Mouse (Mus musculus): ENCODE data around the gene Vwa1. TPM values are rescaled to one million over a fixed set of nuclear protein-coding genes. Genes with fewer than 3 reads are reported as not detected.

Vwa1 gene
- polyA plus RNA-seq, 1 experiment from 2014 or later = 33.7 TPM

DNA sequence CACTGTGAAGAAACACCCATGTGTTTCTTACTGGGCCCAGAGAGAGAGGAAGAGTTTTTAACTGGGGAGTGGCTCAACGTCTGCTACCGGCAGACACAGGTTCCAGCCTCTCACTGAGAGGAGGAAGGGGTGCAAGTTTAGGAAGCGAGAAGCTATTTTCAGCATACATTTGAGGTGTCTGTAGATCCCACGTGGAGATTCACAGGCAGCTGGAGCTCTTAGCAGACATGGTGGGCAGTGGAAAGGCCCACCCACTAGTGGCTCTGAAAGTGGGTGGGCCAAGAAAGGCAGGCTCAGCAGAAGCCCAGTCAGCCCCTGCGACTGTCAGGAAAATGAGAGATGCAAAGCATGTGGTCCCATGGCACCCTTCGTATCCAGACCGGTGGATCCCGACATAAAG is 36.2 kb downstream of the Vwa1 start:
- Histone ChIP-seq H3K36me3 (peaks cover 38% of the 10 kb centered on the region), H3K4me1 (replicated peaks) (peaks cover 48% of the 10 kb centered on the region), H3K27ac (replicated peaks) (no peak overlapping the region), H3K9ac (no peak overlapping the region), H3K4me2 (no peak overlapping the region), H3K9me3 (no peaks in the 10 kb centered on the region), H3K27me3 (no peaks in the 10 kb centered on the region), H3K4me3 (no peak overlapping the region)
- WGBS = 68% methylated on average over 8 of the region's 8 CpGs
- no peak for ATAC-seq (ENCODE audit: low FRiP score, low read depth)

DNA sequence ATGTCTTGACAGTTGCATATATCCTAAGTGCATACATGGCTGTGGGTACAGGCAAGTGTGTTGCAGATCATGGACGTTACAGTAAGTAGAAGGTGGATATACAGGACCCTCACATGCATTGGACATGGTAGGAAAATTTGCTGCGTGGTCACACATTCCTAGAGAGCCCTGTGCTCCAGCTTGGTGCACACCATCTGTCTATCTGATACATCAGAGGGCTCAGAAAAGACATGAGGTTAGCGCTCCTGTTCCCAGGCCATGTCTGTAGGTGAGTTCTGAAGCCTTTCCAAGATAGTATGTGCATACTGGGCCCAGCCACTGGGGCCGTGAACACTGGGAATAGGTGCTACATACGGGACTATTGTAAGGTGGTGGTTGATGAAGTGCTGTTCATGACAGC is 38.1 kb downstream of the Vwa1 start:
- Histone ChIP-seq H3K9me3 (no peaks in the 10 kb centered on the region), H3K4me3 (peak overlapping the region; percentile 93; the same call in 1 of the 2 replicates), H3K4me2 (peak overlapping the region; percentile 95), H3K4me1 (replicated peaks) (peaks cover 52% of the 10 kb centered on the region), H3K27ac (replicated peaks) (no peak overlapping the region), H3K27me3 (no peaks in the 10 kb centered on the region), H3K9ac (no peak overlapping the region), H3K36me3 (peaks cover 25% of the 10 kb centered on the region)
- ATAC-seq (ENCODE audit: low FRiP score, low read depth) = no peak
- WGBS = 92% methylated on average over 5 of the region's 5 CpGs

GRCm38 (mm10) chr4:155735788-155736187 is 38.7 kb downstream of the Vwa1 start:
- 58% methylated on average over 5 of the region's 5 CpGs for WGBS

DNA sequence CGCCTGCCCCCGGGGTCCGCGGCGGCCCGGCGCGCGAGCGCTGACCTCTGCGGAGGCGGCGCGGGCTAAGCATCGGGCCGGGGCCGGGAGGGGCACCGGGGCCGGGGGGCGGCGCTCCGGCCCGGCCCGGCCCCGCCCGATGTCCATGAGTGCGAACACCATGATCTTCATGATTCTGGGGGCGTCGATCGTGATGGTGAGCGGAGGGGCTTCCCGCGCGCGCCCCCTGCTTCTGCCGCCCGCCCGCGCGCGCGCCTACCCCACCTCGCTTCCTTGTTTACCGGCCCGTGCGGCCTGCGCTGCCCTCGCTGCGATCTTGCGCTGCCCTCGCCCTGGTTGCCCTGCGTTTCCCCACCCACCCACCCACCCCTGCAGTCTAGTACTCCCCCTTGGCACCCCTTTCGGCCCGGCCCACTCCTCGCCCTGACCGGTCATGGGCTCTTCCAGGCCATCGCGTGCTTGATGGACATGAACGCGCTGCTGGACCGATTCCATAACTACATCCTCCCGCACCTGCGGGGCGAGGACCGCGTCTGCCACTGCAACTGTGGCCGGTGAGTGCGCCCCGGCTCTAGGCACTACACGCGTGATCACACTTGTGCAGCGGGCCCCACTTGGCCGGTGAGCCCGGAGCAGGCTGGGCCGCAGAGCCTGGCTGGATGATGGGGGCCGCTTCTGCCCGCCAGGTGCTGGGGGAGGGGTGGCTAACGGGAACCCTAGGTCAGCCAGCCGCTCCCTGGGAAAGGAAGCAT is 39.4 kb downstream of the Vwa1 start:
- peaks cover 25% of the 10 kb centered on the region for H3K36me3 ChIP-seq
- ATAC-seq (ENCODE audit: low FRiP score, low read depth) = peak; percentile 72
- 1% methylated on average over 53 of the region's 79 CpGs for WGBS

More at GRCm38 (mm10) chr4:155735788-155736187, 38.7 kb downstream of the Vwa1 start:
- ATAC-seq (ENCODE audit: low FRiP score, low read depth) = peak; percentile 1; the same call in 1 of the 2 replicates
- peak overlapping the region; percentile 98 for H3K27ac ChIP-seq (replicated peaks)
- H3K27me3 ChIP-seq = no peaks in the 10 kb centered on the region
- peak overlapping the region; percentile 93 for H3K4me3 ChIP-seq
- H3K9ac ChIP-seq = peak overlapping the region; percentile 92
- H3K4me2 ChIP-seq = peak overlapping the region; percentile 95
- H3K36me3 ChIP-seq = peaks cover 28% of the 10 kb centered on the region
- H3K4me1 ChIP-seq (replicated peaks) = peaks cover 52% of the 10 kb centered on the region
- no peaks in the 10 kb centered on the region for H3K9me3 ChIP-seq

DNA sequence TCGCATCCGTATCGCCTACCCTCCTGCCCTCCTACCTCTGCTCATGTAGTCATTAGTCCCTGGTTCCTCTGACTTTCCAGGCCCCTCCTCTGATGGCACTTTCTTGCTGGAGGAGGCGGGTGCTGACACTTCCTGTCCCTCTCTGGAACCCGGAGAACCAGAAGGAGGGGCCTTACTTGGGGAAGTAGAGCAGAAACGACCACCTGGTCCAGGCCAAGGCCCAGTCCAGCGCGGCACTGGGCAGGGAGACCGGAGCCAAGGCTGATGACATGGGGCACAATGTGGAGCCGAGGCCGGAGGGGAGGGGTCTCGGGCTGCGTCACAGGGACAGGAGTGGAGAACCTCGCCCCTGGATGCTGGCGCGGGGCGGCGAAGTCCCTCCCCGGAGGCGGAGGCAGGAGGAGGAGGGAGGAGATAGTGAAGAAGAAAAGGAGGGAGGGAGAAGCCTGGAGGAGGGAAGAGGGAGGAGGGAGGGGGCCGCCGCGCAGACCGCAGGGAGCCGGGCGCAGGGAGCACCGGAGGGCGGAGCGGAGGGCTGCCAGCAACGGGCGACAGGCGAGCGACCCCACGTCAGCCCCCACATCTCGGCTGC is 40.1 kb downstream of the Vwa1 start, which contains the start of gene Tmem240:
Gene Tmem240 (plus strand): TSS at position 451 of the 592 bp plus-strand sequence.
- Histone ChIP-seq H3K36me3 (peaks cover 24% of the 10 kb centered on the region), H3K4me3 (peak within 1 kb of the TSS; percentile 93)
- under 1% methylated on average over 29 of the region's 35 CpGs for WGBS

More for the DNA sequence above, 39.4 kb downstream of the Vwa1 start:
- Histone ChIP-seq H3K4me3 (peak overlapping the region; percentile 93), H3K9me3 (no peaks in the 10 kb centered on the region), H3K27me3 (no peaks in the 10 kb centered on the region), H3K27ac (replicated peaks) (peak overlapping the region; percentile 98), H3K4me2 (peak overlapping the region; percentile 95), H3K4me1 (replicated peaks) (peaks cover 50% of the 10 kb centered on the region), H3K9ac (peak overlapping the region; percentile 92)

GRCm38 (mm10) chr4:155733267-155733666 is 41.2 kb downstream of the Vwa1 start:
- WGBS = 85% methylated on average over 10 of the region's 10 CpGs
- Histone ChIP-seq H3K4me2 (peak overlapping the region; percentile 95; the same call in 1 of the 2 replicates), H3K27me3 (no peaks in the 10 kb centered on the region), H3K36me3 (peaks cover 23% of the 10 kb centered on the region), H3K27ac (replicated peaks) (no peak overlapping the region; the same call in 1 of the 2 replicates), H3K4me3 (peak overlapping the region; percentile 93), H3K4me1 (replicated peaks) (peaks cover 41% of the 10 kb centered on the region), H3K9me3 (no peaks in the 10 kb centered on the region), H3K9ac (peak overlapping the region; percentile 92; the same call in 1 of the 2 replicates)
- no peak for ATAC-seq (ENCODE audit: low FRiP score, low read depth)

More for the DNA sequence above, 40.1 kb downstream of the Vwa1 start, which contains the start of gene Tmem240:
- Histone ChIP-seq H3K9me3 (no peaks in the 10 kb centered on the region), H3K4me2 (peak within 1 kb of the TSS; percentile 95), H3K27me3 (no peaks in the 10 kb centered on the region), H3K4me1 (replicated peaks) (peaks cover 44% of the 10 kb centered on the region), H3K9ac (peak within 1 kb of the TSS; percentile 92), H3K27ac (replicated peaks) (peak within 1 kb of the TSS; percentile 98)
- ATAC-seq (ENCODE audit: low FRiP score, low read depth) = peak; percentile 92

- ATAC-seq (ENCODE audit: low FRiP score, low read depth) = no peak
Observed at GRCm38 (mm10) chr4:155727993-155728392, 46.5 kb downstream of the Vwa1 start.

GRCm38 (mm10) chr4:155721668-155722083 is 52.8 kb downstream of the Vwa1 start:
- H3K27me3 ChIP-seq = no peaks in the 10 kb centered on the region
- H3K4me2 ChIP-seq = no peak overlapping the region
- no peaks in the 10 kb centered on the region for H3K4me1 ChIP-seq (replicated peaks)
- no peak overlapping the region for H3K9ac ChIP-seq
- ATAC-seq (ENCODE audit: low FRiP score, low read depth) = no peak
- no peak overlapping the region for H3K4me3 ChIP-seq
- H3K9me3 ChIP-seq = no peaks in the 10 kb centered on the region
- WGBS = 56% methylated on average over 4 of the region's 4 CpGs
- H3K36me3 ChIP-seq = peaks cover 11% of the 10 kb centered on the region
- no peak overlapping the region for H3K27ac ChIP-seq (replicated peaks)

More at GRCm38 (mm10) chr4:155727993-155728392, 46.5 kb downstream of the Vwa1 start:
- WGBS = 50% methylated on average over 2 of the region's 2 CpGs
- H3K9ac ChIP-seq = no peak overlapping the region
- peaks cover under 1% of the 10 kb centered on the region; the same call in 1 of the 2 replicates for H3K4me1 ChIP-seq (replicated peaks)
- H3K9me3 ChIP-seq = no peaks in the 10 kb centered on the region
- H3K4me2 ChIP-seq = no peak overlapping the region
- no peak overlapping the region for H3K4me3 ChIP-seq
- H3K27me3 ChIP-seq = no peaks in the 10 kb centered on the region
- peaks cover 13% of the 10 kb centered on the region for H3K36me3 ChIP-seq
- no peak overlapping the region for H3K27ac ChIP-seq (replicated peaks)

Small RNA genes lying within 50 kb of the gene (microRNA-seq; reads per million reads assigned to microRNA genes)
- not detected for gene Gm27743

Other genes with a start within 250 kb of the Vwa1 start
- gene Nadk, start 212.3 kb downstream of the Vwa1 start, polyA plus RNA-seq (2015; fragmentation: Nextera tagmentation; extraction: Ambion mirVana) = 80.6 and 85.9 TPM in 2 replicates
- 14.6 and 16.3 TPM in 2 replicates for gene Slc35e2, start 173.3 kb downstream of the Vwa1 start, polyA plus RNA-seq (2015; fragmentation: Nextera tagmentation; extraction: Ambion mirVana)
- 49.3 and 53.0 TPM in 2 replicates for gene Cdk11b, start 149.8 kb downstream of the Vwa1 start, polyA plus RNA-seq (2015; fragmentation: Nextera tagmentation; extraction: Ambion mirVana)
- not detected in 2 replicates for gene Gm10563, start 129.3 kb downstream of the Vwa1 start, polyA plus RNA-seq (2015; fragmentation: Nextera tagmentation; extraction: Ambion mirVana)
- gene Mmp23, start 121.3 kb downstream of the Vwa1 start, polyA plus RNA-seq (2015; fragmentation: Nextera tagmentation; extraction: Ambion mirVana) = 4.7 and 6.5 TPM in 2 replicates
- gene Mib2, start 105.5 kb downstream of the Vwa1 start, polyA plus RNA-seq (2015; fragmentation: Nextera tagmentation; extraction: Ambion mirVana) = 50.6 and 62.2 TPM in 2 replicates
- 17.2 and 20.6 TPM in 2 replicates for gene Fndc10, start 80.4 kb downstream of the Vwa1 start, polyA plus RNA-seq (2015; fragmentation: Nextera tagmentation; extraction: Ambion mirVana)
- gene Ssu72, start 69.9 kb downstream of the Vwa1 start, polyA plus RNA-seq (2015; fragmentation: Nextera tagmentation; extraction: Ambion mirVana) = 160 and 166 TPM in 2 replicates
- gene Tmem240, start 39.9 kb downstream of the Vwa1 start, polyA plus RNA-seq (2015; fragmentation: Nextera tagmentation; extraction: Ambion mirVana) = 23.8 and 27.0 TPM in 2 replicates
- 92.0 and 99.4 TPM in 2 replicates for gene Atad3a, start 13.6 kb downstream of the Vwa1 start, polyA plus RNA-seq (2015; fragmentation: Nextera tagmentation; extraction: Ambion mirVana)
- gene Tmem88b, start 11.2 kb upstream of the Vwa1 start, polyA plus RNA-seq (2015; fragmentation: Nextera tagmentation; extraction: Ambion mirVana) = 0.98 and 1.2 TPM in 2 replicates
- not detected in 2 replicates for gene Ankrd65, start 15.7 kb upstream of the Vwa1 start, polyA plus RNA-seq (2015; fragmentation: Nextera tagmentation; extraction: Ambion mirVana)
- gene Mrpl20, start 28.2 kb upstream of the Vwa1 start, polyA plus RNA-seq (2015; fragmentation: Nextera tagmentation; extraction: Ambion mirVana) = 248 and 265 TPM in 2 replicates
- gene Ccnl2, start 37.8 kb upstream of the Vwa1 start, polyA plus RNA-seq (2015; fragmentation: Nextera tagmentation; extraction: Ambion mirVana) = 134 and 137 TPM in 2 replicates
- 129 TPM in 2 replicates for gene Aurkaip1, start 56.6 kb upstream of the Vwa1 start, polyA plus RNA-seq (2015; fragmentation: Nextera tagmentation; extraction: Ambion mirVana)
- gene Mxra8, start 65.0 kb upstream of the Vwa1 start, polyA plus RNA-seq (2015; fragmentation: Nextera tagmentation; extraction: Ambion mirVana) = 32.5 and 32.7 TPM in 2 replicates
- 30.8 and 32.8 TPM in 2 replicates for gene Dvl1, start 72.7 kb upstream of the Vwa1 start, polyA plus RNA-seq (2015; fragmentation: Nextera tagmentation; extraction: Ambion mirVana)
- gene Tas1r3, start 88.7 kb upstream of the Vwa1 start, polyA plus RNA-seq (2015; fragmentation: Nextera tagmentation; extraction: Ambion mirVana) = 0.43 and 0.54 TPM in 2 replicates
- gene Cptp, start 94.7 kb upstream of the Vwa1 start, polyA plus RNA-seq (2015; fragmentation: Nextera tagmentation; extraction: Ambion mirVana) = 25.6 and 29.1 TPM in 2 replicates
- gene Ints11, start 94.8 kb upstream of the Vwa1 start, polyA plus RNA-seq (2015; fragmentation: Nextera tagmentation; extraction: Ambion mirVana) = 71.6 and 78.6 TPM in 2 replicates
- gene Pusl1, start 117.1 kb upstream of the Vwa1 start, polyA plus RNA-seq (2015; fragmentation: Nextera tagmentation; extraction: Ambion mirVana) = 58.5 and 62.9 TPM in 2 replicates
- 68.8 and 74.6 TPM in 2 replicates for gene Acap3, start 117.1 kb upstream of the Vwa1 start, polyA plus RNA-seq (2015; fragmentation: Nextera tagmentation; extraction: Ambion mirVana)
- 104 and 115 TPM in 2 replicates for gene Ube2j2, start 169.1 kb upstream of the Vwa1 start, polyA plus RNA-seq (2015; fragmentation: Nextera tagmentation; extraction: Ambion mirVana)
- gene C1qtnf12, start 187.6 kb upstream of the Vwa1 start, polyA plus RNA-seq (2015; fragmentation: Nextera tagmentation; extraction: Ambion mirVana) = 13.4 and 16.6 TPM in 2 replicates
- 33.1 and 35.9 TPM in 2 replicates for gene B3galt6, start 218.0 kb upstream of the Vwa1 start, polyA plus RNA-seq (2015; fragmentation: Nextera tagmentation; extraction: Ambion mirVana)
- gene Sdf4, start 218.2 kb upstream of the Vwa1 start, polyA plus RNA-seq (2015; fragmentation: Nextera tagmentation; extraction: Ambion mirVana) = 114 and 120 TPM in 2 replicates
- 0.64 and 0.73 TPM in 2 replicates for gene Tnfrsf4, start 239.1 kb upstream of the Vwa1 start, polyA plus RNA-seq (2015; fragmentation: Nextera tagmentation; extraction: Ambion mirVana)

Measured in hindbrain, embryonic 15.5 days (tissue).